Mouse (Mus musculus) granulocyte monocyte progenitor cell, adult 5-6 weeks (primary cell): Measurements from ENCODE around the gene E2f8. TPM values are rescaled to one million over a fixed set of nuclear protein-coding genes. Genes with fewer than 3 reads are reported as not detected.

Experiments
- ATAC-seq: replicated peaks from 2 replicates; pipeline ENCODE4 v1.8.0; 2016; ENCODE audit warnings: mild to moderate bottlenecking, moderate TSS enrichment, inconsistent platforms; ENCODE audit not compliant: poor library complexity, severe bottlenecking
- total RNA-seq, 2 experiments: library from RNA; stranded (forward) in 1 of 2; stranded (reverse) in 1 of 2; fragments of 200-712, 200-1000 nt in 1 of 2; fragments of >200 nt in 1 of 2; fragmentation: Nextera tagmentation in 1 of 2; gene quantifications; 2 replicates each; pipeline ENCODE4 v1.2.3; 2014 to 2017

The E2f8 gene
- total RNA-seq, 2 experiments from 2014 or later, result 41.6 to 99.0 TPM

DNA sequence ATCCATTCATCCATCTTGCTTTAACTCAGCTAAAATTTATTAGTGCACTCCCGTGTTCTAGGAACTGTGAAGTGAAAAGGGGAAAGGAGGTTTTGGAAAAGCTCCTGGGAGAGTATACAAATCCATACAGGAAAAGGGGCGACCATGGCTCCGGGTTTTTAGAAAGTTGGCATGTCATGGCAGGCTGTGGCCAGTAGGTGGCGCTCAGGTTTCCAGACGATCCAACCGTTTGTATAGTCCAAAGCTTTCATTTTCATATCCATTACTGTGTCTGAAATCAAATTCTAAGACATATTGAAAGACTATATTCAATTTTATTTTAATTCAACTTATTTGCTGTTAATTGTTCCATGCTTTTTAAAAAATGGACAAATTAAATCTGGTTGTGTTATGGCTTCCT, 12.8 kb upstream of the E2f8 start:
- ATAC-seq, result peak; percentile 57

DNA sequence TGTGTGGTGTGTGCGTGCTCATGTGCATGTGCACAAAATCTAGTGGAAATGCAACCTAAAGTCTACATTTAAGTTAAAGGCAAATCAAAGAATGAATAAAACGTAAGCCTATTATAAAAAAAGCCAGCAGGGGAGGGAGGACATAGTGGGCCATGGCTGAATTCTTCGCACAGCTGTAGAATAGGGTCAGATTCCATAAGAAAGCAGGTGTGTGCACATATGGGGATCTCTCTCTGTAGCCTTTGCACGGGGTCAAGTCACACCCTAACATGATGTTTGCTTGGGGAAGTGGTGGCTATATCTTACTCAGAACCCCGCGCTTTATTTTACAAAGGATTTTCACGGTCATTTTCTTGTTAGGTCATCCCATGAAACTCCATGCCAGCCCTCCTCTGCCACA, 11.7 kb upstream of the E2f8 start:
- no peak for ATAC-seq

DNA sequence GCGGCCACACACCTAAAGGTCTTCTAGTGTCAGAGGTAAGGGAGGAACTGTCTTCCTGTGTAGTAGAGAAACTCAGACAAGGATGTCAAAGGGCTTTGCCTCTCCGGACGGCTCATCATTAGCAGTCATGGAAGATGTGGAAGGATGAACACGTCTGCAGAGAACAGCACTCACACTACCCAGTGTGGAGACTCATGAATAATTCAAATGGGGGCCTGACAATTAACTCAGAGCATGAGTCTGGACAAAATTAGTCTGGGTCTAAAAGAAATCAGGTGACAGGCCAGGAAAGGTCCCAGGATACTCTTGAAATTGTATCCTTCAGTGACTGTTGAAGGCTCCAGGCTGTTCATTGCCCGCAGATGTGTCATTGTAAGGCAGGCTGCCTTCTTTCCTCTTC, 9.6 kb upstream of the E2f8 start:
- ATAC-seq, result no peak

DNA sequence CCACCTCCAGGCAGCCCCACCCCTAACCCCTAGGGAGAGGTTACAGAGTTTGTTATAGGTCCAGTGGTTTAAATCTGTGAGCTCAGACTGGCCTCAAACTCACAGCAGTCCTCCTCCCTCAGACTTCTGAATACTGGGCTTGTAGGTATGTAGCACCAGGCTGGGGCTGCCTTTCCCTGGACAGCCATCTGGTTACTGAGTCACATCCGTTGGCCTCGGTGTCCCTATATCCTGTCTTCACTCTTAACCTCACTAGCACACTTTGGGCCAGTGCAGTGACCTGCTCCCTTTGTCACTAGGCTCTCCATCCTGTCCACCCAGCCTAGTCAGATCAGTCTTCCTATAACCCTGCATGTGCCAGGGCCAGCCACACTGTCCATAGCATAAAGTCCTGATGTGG, 7.4 kb upstream of the E2f8 start:
- ATAC-seq, result no peak

DNA sequence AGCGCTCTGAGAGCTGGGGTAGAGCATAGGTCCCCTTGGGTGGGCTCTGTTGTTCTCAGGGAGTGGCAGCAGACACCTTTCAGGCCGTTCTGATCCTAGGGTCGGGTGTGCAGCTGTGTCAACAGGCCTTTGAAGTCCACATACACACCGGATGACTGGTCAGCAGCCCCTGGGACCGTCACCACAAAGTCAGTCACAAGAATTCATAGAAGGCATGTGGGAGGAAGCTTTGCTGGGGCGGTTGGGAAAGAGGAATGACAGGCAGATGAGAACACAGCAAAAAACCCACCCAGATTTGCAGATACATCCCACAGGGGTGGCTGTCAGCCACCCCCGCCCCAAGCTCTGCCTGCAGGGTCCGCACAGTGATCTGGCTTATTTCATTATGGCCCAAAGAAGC, 6.6 kb upstream of the E2f8 start:
- ATAC-seq, result peak; percentile 18

DNA sequence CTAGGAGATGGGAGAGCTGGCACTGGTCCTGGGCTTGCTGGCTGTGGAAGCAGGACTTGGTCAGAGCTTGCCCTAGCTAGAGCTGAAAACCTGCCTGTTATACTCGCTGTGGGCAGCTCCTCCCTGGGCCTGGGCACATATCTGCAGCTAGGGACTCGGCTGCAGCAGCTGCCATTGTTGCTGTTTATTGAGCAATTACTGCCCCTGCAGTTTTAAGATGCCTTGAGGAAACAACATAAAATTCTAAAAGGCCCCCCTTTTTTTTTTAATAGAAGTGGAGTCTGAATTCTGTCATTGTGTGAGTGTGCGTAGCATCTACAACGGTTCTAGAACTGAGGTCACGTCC, 2.8 kb upstream of the E2f8 start:
- ATAC-seq, result no peak

DNA sequence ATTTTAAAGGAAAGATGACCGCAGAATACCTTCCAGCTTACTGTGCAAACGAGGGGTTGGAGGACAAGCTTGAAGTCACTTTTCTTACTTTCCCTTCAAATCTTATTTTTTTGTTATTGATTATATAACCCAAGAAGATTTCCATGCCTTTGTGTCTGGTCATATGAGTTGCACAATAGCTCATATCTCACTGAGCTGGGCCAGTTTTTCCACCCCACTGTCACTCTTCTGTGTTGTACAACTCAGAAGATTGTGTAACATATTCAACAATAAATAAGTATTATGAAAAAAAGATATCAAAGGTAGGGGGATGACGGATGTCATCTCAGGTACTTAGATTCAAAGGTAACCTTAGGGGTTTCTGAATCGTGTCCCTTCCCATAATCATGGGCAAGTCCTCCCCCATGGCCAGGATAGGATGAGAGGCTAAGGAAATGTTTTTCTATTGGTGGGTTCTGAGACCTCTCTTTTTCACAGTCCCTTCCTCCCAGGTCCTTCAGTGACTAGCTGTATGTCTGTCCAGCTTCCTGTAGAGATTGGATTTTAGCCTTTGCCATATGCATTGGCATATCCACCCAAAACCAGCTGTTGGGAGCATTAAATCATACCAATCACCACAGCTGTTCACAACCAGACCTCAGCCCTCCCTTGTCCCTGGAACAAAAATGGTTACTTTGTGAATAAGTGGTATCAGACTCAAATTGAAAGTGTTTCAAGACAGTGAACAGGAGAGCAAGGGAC, 2.3 kb upstream of the E2f8 start:
- peak; percentile 14; the same call in 1 of the 2 replicates for ATAC-seq

DNA sequence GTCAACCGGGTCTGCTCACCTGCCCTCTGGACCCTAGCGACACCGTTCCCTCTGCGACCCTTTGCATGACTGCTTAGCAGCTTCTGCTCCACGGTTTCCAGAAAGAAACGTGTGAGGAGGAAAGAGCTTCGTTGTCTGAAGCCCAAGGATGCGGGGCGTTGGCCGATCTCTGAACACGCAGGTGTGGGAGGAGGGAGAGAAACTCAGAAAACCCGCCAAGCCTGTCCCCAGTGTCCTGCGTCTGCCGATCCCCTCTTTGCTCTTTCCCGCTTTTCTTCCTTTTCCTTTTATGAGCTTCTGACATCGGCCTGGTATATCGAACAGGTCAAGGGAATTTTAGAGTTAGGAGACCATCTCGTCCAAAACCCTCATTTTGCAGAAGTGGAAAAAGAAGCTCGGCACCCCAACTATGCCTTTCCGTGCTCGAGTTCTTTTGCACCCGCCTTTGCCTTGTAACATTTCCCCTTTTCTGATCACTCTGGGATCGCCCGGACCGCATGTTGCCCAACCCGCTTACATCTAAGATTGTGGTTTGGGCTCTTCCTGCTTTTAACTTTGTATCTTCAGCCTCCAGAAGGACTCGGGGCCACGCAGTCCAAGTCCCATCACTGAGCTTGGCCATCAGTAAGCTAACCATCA, 694 bp upstream of the E2f8 start:
- ATAC-seq, result peak; percentile 59

DNA sequence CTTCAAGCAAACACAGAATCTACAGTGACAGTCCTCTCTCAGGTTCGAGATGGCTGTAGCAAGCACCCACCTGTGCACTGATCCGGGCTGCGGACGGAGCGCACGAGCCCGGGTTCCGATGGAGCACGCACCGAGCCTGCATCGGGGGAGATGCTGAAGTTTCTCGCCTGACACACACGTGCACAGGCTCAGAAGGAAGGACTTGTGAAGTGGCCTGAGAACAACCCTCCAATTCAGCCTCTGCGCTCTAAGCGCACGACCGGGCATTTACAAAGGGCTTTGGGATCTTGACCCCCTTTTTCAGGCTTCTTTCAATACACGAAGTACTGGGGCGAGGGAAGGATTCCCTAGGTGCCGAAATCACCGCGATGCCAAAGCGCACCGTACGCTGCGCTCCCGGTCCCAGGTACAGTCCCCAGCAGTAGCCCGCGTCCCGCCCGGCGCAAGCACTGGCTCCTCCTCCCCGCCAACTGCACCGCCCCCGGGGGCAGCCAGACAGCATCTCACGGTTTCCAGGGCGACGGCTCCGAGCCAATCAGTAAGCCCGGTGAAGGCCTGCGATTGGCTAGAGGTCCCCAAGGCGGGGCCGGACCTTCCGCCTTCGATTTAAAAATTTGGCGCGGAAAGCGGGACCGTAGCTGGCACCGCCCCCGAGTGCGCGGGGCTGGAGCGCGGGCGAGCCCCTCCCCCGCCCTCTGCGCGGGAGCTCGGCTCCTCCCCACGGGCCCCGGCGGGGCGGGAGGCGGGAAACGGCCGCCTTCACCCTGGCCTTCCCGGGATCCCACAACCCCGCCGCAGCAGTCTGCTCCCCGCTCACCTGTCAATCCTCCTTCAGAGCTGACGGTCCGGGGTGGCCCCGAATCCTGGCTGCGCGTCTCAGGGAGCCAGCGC, 560 bp downstream of the E2f8 start:
- peak; percentile 75 for ATAC-seq

DNA sequence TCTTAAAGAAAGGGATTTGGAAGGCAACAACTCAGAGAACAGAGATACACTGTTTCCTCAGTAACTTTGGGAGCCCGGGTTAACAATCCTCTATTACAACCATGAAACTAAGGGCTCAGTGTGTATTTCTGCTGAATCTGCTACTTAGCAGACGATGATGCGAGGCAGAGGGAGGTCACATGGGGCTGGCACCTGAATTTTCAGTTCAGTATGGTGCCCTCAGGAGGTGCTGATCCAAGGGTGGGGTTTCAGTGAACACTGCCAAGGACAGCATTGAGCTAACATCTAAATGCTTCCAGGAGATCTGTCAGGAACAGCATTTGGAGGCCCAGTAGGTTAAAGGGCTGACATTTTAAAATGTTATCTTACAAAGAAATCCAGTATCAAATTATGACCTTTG, 1.8 kb downstream of the E2f8 start:
- no peak for ATAC-seq

DNA sequence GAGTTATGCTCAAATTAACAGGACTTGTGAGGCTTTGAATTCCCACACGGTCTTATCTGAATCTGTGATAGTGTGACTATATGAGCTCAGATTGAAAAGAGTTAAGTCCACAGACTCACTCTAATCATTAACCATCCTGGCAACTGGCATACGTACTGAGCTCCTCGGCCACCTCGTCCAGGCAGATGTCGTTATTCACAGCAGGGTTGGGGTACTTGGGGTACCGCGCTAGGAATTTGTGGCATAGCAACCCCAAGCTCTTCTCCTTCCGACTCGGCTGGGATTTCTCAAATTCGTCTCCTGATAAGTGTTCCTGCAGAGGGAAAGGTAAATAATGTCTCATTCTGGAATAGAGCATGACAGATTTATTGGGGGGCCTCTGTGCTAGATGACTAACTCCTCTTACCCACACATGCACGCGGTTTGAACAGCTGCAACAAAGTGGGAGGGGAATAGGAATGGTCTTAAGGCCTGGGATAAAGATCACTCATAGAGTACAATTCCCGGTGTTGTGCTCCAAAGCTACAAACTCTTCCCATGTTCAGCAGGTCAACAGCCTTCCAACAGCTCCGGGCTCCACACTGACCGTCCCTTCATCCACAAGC, 3.5 kb downstream of the E2f8 start:
- ATAC-seq, result no peak

DNA sequence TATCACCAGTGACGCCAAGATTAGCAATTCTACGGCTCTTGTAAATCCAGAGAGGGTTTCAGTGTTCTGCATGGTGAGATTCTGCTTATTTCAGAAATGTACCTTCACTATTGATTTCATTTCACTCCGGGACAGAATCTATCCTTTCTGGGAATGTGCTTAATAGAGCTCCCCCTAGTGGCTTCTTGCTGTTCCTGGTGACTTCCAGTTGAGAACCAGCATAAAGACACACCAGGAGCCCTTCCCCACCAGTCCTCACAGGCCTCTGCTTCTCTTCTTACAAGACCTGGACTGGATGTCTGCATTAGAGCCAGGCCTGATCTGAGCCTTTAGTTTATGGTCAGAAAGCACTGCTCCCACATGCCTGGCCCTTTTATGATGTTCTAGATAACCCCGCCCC, 4.9 kb downstream of the E2f8 start:
- ATAC-seq, result peak; percentile 25

DNA sequence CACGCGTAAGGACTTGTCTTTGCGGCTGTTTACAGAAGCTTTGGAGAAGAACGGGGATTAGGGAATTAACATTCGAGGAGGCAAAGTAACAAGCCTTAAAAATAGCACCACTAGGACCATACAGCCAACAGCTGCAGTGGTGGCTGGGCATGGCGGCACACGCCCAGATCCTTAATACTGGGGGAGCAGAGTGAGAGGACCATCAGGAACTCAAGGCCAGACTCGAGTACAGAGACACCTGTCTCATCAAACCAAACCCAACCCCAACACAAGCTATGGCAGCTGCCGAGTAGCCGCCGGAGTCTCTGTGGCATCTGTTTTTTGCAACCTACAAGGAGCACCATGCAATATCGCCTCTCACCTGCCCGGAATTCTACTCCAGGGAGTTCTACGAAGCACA, 6.3 kb downstream of the E2f8 start:
- no peak for ATAC-seq

DNA sequence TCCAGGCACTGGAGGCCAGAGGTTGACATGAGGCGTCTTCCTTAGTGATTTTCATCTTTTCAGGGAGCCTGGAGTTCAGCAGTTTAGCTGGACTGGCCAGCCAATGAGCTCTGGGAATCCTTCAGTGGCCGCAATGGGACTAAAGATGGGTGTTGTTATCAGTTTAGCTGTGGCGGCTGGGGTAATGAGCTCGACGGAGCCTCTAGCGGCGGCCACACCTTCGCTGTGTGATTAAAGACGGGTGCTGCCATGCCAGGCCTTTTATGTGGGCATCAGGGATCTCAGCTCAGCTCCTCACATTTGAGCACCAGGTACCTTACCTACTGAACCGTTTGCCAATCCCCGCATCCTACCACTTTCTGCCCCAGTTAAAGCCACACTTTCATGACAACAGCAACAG, 10.1 kb downstream of the E2f8 start:
- no peak for ATAC-seq

DNA sequence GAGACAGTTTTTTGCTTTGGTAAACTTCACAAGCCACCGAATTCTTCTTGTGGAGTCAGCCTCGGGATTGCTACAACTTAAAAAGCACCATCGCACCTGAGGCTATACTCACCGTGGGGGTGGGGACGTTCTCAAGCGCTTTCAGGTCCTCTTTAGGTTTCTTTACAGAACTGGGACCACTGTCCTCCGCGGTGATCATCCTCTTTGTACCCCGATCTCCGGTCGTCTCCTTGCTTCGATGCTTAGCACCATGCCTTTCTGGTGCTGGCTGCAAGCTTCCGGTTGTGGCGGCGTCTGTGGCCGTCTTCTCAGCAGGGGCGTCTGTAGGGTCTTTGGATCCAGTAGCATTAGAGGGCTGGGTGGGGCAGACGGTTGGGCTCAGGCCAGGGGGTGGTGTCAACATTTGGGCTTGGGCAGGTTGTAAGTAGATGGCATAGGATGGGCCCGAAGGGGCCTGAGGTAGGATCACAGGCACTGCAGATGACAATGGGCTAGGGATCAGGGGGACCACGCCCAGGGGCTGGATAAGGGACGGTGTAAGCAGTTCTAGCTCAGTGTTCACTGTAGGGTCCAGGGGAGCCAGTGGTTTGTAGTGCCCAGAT, 10.7 kb downstream of the E2f8 start:
- ATAC-seq, result no peak

DNA sequence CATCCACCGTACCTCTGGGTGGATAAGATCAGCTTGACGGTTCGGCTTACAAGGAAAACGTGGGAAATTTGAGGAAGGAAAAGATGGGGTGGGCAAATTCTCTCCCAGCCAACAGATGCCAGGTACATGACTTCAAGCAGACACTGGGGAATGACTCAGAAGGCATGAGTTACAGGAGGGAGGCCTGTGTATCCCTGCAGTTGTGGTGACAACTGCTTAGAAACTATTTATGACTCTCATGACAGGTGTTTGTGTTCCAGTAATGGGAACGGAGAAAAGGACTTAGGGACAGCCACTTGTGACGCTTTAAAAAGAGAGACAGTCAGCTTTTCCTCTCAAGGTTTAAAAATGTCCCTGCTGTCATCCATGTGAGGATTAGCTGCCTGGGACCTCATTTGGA, 11.3 kb downstream of the E2f8 start:
- no peak for ATAC-seq

DNA sequence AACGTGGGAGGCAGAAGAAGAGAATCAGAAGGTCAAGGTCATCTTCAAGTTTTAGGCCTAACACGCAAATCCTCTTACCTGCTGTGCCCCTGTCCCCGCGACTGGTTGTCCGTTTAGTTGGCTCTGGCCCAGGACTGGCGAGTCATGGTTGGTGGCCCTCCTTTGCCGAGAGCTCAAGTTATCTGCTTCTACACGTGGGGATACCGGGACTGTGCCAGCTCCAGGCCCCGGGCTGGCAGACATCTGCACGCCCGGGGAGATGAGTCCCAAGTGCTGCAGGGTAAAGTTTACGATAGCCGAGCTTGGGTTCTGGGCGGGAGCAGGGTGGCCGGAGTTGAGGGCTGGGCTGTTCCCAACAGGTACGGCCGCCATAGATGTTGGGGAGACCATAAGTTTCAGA, 13.8 kb downstream of the E2f8 start:
- no peak for ATAC-seq

DNA sequence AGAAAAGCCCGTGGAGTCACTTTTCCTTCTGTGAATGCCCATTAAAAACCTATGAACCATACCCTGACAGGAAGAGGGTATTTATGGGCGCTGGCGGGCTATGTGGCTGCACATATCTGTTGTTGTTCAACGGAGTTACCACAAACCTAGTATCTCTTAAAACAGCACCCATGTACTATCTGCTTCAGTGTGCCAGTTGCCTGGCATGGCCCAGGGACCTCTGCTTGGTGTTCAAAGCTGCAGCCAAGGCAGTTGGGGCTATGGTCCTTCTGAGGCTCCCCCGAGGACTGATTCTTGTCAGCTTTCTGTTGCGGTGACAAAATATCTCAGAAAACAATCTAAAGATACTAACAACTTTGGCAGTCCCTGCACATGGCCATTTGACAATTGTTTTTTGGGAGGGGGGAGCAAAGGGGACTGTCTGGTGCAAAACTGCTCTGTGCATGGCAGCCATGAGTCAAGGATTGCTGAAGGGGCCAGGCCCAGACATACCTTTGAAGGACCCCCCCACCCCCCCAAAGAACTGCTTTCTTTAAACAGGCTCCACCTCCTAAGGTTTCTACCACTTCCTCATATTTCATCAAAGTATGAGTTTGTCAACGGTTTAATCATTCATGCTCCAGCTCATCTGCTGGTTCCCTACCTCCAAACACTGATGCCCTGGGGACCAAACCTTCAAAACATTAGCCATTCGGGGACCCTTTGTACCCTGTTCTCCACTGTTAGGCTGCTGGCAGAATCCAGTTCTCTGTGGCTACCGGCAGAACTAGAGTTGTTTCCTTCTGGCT, 16.5 kb downstream of the E2f8 start:
- ATAC-seq, result peak; percentile 57

DNA sequence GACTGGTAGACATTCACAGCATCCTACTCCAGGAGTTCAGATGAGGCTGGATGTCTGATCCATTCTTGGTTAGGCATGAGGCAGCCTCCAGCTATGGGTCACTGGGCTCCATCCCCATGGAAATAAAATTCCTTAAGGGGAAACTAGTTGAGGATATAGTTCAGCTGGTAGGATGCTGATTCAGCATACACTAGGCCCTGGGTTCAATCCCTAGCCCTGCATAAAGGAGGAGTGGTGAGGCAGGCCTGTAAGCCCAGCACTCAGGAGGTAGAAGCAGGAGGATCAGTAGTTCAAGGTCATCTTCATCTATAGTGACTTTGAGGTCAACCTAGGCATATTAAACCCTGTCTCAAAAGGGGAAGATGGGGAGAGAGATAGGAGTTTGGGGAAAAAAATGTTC, 17.2 kb downstream of the E2f8 start:
- no peak for ATAC-seq

DNA sequence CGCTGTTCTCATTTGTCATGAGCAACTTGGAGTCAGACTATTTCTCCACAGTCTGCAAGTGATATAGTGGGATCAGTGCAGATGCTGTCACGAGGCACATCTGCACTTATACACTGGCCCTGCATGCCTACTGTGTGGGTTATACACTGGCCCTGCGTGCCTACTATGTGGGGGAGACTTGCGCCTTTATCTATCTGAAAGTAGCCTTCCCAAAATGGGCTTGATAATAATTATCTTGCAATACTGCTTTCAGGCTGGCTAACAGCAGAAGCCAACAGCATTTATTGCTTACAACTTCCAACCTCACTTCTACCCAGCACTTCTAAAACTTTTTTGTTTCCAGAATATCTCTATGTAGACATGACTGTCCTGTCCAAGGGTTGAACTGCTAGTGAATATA, 19.6 kb downstream of the E2f8 start:
- no peak for ATAC-seq
